Mouse (Mus musculus) liver, postnatal 0 days (tissue): Measurements from ENCODE around the gene Ifit2.

Source experiments
- CTCF ChIP-seq: sonication (generic); IDR thresholded peaks from 2 replicates; pipeline ENCODE4 v1.5.1; 2016; ENCODE audit warnings: antibody characterized with exemption, low read depth
- EP300 ChIP-seq: IDR thresholded peaks from 2 replicates; pipeline ENCODE4 v1.6.1; 2016; ENCODE audit warnings: antibody characterized with exemption, low read depth, mild to moderate bottlenecking

DNA sequence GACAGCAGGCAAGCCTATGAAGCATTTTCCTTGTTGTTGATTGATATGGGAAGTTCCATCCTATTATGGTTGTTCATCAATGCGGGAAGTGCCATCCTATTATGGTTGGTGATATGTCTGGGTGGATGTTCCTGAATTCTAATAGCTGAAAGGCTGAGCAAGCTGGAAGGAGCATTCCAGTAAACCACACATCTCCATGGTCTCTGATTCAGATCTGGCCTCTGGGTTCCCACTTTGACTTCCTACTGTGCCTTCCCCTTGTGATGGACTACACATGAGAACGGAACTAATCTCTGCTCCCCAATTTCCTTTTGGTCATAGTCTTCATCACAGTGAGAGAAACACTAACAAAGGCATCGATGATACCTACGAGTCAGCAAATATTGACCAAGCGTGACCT, 70.4 kb downstream of the Ifit2 start:
- TF ChIP-seq EP300 (no peak), CTCF (no peak)
